Mouse (Mus musculus): ENCODE measurements at regions not wholly inside any gene's neighbourhood (a gene's known extent, or its start where the extent isn't known, plus 50 kb on each side); places are given as distances from the start of the nearest gene placed in this dataset.

DNA sequence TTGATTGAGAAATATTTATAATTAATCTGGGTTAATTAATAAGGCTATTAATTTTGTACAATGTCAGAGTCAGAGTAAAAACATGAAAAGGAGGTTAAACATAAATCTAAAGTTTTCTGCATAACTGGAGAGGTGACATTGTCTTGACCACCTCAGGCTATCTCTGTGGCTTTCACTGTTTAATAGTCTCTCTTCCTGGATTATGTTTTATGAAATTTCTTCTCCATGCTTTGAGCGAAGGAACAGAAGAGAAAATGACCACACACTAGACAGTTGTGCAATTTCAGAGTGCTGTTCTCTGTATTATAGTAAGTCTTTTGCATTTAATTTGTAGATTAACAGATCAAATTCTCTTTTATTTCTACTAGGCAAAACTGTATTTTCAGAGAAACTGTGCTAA lies 239.3 kb upstream of the C030005K15Rik start:
- Histone ChIP-seq H3K9ac (replicated peaks) (no peak overlapping the region), H3K27ac (no peak overlapping the region), H3K27me3 (no peaks in the 10 kb centered on the region), H3K4me1 (replicated peaks) (no peaks in the 10 kb centered on the region), H3K4me2 (no peak overlapping the region), H3K9me3 (no peaks in the 10 kb centered on the region), H3K4me3 (replicated peaks) (no peak overlapping the region), H3K36me3 (no peaks in the 10 kb centered on the region)
- ATAC-seq (ENCODE audit: insufficient number of reproducible peaks, insufficient read depth, low FRiP score, low TSS enrichment, low read depth), result no peak
- WGBS, result 100% methylated on average over 1 of the region's 1 CpGs

DNA sequence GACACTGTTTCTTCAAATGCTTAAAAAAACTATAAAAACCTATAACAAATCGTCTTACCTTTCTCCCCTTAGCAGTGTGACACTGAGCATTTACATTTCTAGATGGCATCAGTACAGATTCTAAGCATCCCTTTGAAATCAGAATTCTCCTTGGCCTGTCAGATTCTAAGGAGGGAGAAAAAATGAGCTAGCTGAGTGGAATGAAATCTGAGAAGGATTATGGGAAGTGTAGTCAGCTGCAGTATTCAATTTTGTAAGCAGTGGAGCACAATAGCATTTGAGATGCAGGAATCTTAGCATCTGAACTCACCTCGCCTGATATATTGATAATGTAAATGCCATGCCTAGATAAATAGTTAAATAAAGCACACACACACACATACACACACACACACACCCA lies 240.4 kb upstream of the C030005K15Rik start:
- no peak overlapping the region for H3K4me3 ChIP-seq (replicated peaks)
- H3K36me3 ChIP-seq, result no peaks in the 10 kb centered on the region
- no peaks in the 10 kb centered on the region for H3K4me1 ChIP-seq (replicated peaks)
- no peaks in the 10 kb centered on the region for H3K27me3 ChIP-seq
- no peak overlapping the region for H3K27ac ChIP-seq
- no peak overlapping the region for H3K4me2 ChIP-seq
- 77% methylated on average over 2 of the region's 2 CpGs for WGBS
- no peaks in the 10 kb centered on the region for H3K9me3 ChIP-seq
- no peak overlapping the region for H3K9ac ChIP-seq (replicated peaks)
- ATAC-seq (ENCODE audit: insufficient number of reproducible peaks, insufficient read depth, low FRiP score, low TSS enrichment, low read depth), result no peak

DNA sequence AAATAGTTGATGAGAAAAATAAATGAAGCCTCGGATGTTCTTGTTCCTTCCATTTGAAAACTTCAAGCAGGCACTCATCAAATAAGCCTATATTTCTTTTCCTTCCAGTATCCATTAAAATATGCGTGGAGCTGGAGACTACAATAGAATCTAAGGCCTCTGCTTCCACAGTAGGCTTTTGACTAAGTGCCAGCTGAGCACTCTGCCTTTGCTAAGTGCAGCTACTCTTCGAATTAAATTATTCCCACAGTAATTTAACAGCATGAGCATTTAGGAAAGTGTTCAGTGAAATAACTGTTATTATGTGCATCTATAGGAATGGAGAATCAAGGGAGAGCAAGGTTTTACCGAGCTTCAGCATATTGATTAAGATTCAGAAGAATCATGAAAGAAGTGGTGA lies 280.5 kb upstream of the C030005K15Rik start:
- H3K27ac ChIP-seq, result no peak overlapping the region

DNA sequence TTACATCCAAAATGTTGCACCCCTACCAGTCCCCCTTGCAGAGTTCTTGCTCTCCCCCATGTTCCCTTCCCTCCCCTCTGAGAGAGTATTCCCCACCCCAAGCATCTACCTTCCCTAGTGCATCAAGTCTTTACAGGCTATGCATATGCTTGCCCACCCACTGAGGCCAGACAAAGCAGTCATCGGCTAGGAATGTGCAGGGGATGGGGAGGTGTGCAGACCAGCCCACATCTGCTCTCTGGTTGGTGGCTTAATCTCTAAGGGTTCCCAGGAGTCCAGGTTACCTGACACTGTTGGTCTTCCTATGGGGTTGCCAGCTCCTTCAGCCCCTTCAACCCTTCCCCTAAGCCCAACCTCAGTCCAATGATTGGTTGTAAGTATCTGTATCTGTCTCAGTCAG lies 281.8 kb upstream of the C030005K15Rik start:
- Histone ChIP-seq H3K4me1 (replicated peaks) (no peaks in the 10 kb centered on the region), H3K27ac (no peak overlapping the region), H3K4me3 (replicated peaks) (no peak overlapping the region), H3K36me3 (no peaks in the 10 kb centered on the region), H3K4me2 (no peak overlapping the region), H3K9me3 (no peaks in the 10 kb centered on the region), H3K9ac (replicated peaks) (no peak overlapping the region), H3K27me3 (no peaks in the 10 kb centered on the region)
- WGBS, result 10% methylated on average over 1 of the region's 1 CpGs
- ATAC-seq (ENCODE audit: insufficient number of reproducible peaks, insufficient read depth, low FRiP score, low TSS enrichment, low read depth), result peak; percentile 52; the same call in 1 of the 2 replicates

More for the DNA sequence above, 280.5 kb upstream of the C030005K15Rik start:
- Histone ChIP-seq H3K36me3 (no peaks in the 10 kb centered on the region), H3K4me1 (replicated peaks) (no peaks in the 10 kb centered on the region), H3K4me2 (no peak overlapping the region), H3K27me3 (no peaks in the 10 kb centered on the region), H3K9me3 (no peaks in the 10 kb centered on the region), H3K4me3 (replicated peaks) (no peak overlapping the region), H3K9ac (replicated peaks) (no peak overlapping the region)
- WGBS, result 67% methylated on average over 4 of the region's 4 CpGs
- ATAC-seq (ENCODE audit: insufficient number of reproducible peaks, insufficient read depth, low FRiP score, low TSS enrichment, low read depth), result no peak

DNA sequence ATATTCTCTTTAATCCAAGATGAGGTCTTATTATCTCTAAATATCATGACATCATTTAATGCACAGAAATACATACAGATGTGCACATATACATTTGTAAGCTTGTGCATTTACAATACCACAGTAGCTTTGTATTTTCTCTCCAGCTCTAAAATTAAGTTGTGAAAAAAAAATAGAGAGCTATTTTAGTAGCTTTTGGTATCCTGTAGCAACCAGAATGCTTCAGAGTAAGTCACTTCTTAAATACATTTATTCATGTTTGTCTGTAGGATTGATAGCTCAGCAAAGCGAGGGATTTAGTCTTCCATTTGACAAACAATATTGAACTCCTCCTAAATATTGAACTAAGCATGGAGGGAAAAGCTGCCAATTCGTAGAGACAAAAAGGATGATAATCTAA lies 286.4 kb upstream of the C030005K15Rik start:
- H3K27me3 ChIP-seq, result no peaks in the 10 kb centered on the region
- H3K27ac ChIP-seq, result no peak overlapping the region
- ATAC-seq (ENCODE audit: insufficient number of reproducible peaks, insufficient read depth, low FRiP score, low TSS enrichment, low read depth), result no peak
- H3K4me2 ChIP-seq, result no peak overlapping the region
- H3K9ac ChIP-seq (replicated peaks), result no peak overlapping the region
- WGBS, result 85% methylated on average over 2 of the region's 2 CpGs
- H3K4me1 ChIP-seq (replicated peaks), result no peaks in the 10 kb centered on the region
- H3K4me3 ChIP-seq (replicated peaks), result no peak overlapping the region
- no peaks in the 10 kb centered on the region for H3K36me3 ChIP-seq
- H3K9me3 ChIP-seq, result no peaks in the 10 kb centered on the region

DNA sequence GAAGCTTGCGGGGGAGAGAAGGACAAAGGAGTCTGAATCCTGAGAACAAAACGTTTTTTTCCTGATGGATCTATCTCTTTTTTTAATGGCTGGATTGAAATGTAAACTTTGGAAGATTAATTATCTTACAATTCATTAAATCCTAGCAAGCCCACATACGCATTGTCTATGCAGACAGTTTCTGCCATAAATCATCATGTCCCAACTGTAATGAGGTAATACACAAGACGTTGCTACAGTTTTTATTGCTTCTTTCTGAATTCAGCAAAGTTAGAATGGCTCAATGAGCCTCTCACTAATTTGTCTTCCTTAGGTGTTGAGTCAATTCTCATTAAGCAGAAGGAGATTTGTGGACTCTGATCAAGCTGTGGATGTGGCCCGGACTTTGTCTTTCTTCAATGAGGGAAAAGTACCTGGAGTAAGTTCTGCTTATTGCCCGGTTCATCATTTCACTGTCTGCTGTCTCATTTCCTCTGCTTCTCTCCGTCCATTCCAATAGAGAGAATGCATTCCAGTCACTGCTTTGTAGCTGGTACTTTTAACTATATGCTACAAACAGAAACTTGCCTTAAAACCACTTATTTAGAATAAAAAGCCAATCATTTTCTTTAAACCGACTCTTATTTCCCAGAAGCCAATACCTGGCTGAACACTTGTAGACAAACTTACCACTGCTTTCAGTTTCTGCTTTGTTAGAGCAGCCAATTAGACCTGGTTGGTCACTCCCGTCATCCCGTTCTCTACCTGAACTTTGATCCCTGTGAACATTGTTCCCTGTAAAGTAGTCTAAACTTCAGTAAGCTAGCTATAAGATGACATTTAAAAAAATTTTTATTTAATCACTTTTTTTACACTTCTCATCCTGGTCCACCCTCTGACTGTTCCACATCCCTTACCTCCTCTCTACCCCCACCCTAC lies 288.7 kb upstream of the C030005K15Rik start:
- ATAC-seq (ENCODE audit: insufficient number of reproducible peaks, insufficient read depth, low FRiP score, low TSS enrichment, low read depth), result no peak
- no peak overlapping the region for H3K4me3 ChIP-seq (replicated peaks)
- H3K9ac ChIP-seq (replicated peaks), result no peak overlapping the region
- H3K36me3 ChIP-seq, result no peaks in the 10 kb centered on the region
- no peak overlapping the region for H3K4me2 ChIP-seq
- no peak overlapping the region for H3K27ac ChIP-seq
- H3K9me3 ChIP-seq, result no peaks in the 10 kb centered on the region
- H3K27me3 ChIP-seq, result no peaks in the 10 kb centered on the region
- no peaks in the 10 kb centered on the region for H3K4me1 ChIP-seq (replicated peaks)
- 64% methylated on average over 10 of the region's 10 CpGs for WGBS

DNA sequence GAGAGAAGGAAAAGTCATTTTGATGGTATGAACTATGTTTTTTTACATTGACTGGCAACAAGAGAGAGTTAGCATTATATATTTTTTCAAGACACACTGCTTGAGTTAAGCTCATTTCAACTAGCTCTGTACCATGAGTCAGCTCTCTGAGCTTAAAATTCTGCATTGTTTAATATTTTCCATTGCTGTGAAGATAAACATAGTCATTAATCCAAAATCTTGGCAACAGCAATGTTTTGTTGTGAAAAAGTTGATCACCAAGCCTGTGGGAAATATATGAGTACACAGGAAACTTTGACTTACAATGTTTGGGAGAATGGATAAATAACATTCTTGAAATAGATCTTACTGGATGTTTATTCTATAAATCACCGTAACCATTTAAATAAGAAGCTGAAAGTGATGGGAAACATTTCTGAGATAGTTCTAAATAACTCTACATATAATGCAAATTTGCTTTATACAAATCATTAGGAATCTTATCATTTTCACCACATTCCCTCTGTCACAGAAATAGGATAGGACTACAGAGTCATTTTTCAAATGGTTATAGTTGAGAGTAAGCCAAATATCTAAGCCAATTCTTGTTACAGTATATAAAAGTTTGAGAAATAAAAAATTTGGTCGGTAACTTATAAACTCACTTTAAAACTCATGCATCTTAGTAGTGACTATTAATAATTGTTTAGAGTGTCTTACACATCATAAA lies 290.2 kb upstream of the C030005K15Rik start:
- WGBS, result 94% methylated on average over 2 of the region's 2 CpGs
- Histone ChIP-seq H3K27me3 (no peaks in the 10 kb centered on the region), H3K36me3 (no peaks in the 10 kb centered on the region), H3K9me3 (no peaks in the 10 kb centered on the region), H3K9ac (replicated peaks) (no peak overlapping the region), H3K4me1 (replicated peaks) (no peaks in the 10 kb centered on the region), H3K27ac (no peak overlapping the region), H3K4me3 (replicated peaks) (no peak overlapping the region), H3K4me2 (no peak overlapping the region)
- no peak for ATAC-seq (ENCODE audit: insufficient number of reproducible peaks, insufficient read depth, low FRiP score, low TSS enrichment, low read depth)

DNA sequence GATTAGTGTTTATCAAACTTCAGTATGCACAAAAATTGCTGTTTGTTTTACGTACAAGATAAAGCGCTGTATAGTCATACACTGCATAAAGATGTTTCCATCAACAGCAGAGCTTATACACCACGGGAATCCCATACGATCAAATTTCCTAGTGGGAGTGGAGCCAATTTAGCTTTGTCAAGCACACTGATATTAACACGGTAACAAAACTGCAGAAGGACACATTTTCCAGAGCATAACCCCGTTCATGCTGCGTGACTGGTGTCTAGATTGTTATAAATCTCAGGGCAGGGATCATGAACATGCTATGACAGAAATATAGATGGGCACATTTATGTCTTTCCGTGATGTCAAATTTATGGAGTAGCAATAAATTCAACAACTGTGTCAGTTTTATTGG lies 302.6 kb upstream of the C030005K15Rik start:
- no peak overlapping the region for H3K4me2 ChIP-seq
- no peak for ATAC-seq (ENCODE audit: insufficient number of reproducible peaks, insufficient read depth, low FRiP score, low TSS enrichment, low read depth)
- H3K27me3 ChIP-seq, result no peaks in the 10 kb centered on the region
- WGBS, result 39% methylated on average over 8 of the region's 8 CpGs
- no peaks in the 10 kb centered on the region for H3K36me3 ChIP-seq
- no peak overlapping the region for H3K9ac ChIP-seq (replicated peaks)
- no peak overlapping the region for H3K27ac ChIP-seq
- H3K4me1 ChIP-seq (replicated peaks), result peaks cover 7% of the 10 kb centered on the region; the same call in 1 of the 2 replicates
- no peak overlapping the region for H3K4me3 ChIP-seq (replicated peaks)
- H3K9me3 ChIP-seq, result no peaks in the 10 kb centered on the region

DNA sequence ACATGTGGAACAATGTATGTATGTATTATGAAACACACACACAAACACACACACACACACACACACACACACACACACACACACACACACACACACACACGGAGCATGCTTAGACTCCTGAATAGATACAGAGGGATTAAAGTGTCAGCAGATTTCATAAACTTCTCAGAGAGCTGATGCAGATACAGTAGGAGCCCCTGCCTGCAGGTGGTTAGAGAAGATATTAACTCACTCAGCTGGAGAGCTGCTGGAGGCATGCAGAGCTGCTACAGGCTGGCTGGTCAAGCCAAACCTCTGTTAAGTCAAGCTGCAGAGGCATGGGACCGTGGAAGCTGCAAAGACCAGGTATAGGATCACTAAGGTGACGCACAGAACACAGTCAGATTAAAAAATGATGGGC lies 303.1 kb upstream of the C030005K15Rik start:
- WGBS, result 31% methylated on average over 3 of the region's 3 CpGs
- peak; percentile 75 for ATAC-seq (ENCODE audit: insufficient number of reproducible peaks, insufficient read depth, low FRiP score, low TSS enrichment, low read depth)
- Histone ChIP-seq H3K4me3 (replicated peaks) (no peak overlapping the region), H3K4me2 (no peak overlapping the region), H3K27ac (no peak overlapping the region), H3K9me3 (no peaks in the 10 kb centered on the region), H3K27me3 (no peaks in the 10 kb centered on the region), H3K4me1 (replicated peaks) (peaks cover 7% of the 10 kb centered on the region; the same call in 1 of the 2 replicates), H3K9ac (replicated peaks) (no peak overlapping the region), H3K36me3 (no peaks in the 10 kb centered on the region)

DNA sequence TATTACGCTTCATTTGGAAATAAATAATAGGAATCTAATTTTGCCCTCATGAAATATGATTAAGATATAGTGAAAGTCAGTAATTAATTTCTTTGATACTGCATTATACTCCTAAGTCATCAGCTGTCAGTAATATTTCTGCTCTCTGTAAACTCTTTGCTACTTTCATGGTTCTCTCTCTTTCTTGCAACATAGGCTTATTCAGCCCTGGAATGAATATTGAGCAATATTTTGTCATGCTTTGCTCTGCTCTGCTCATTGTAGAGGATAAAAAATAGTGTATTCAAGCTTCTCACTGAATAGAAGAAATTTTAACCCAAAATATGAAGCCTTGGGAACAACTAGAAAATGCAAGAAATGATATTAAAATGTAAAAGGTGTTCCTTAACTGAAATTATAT lies 306.1 kb upstream of the C030005K15Rik start:
- peaks cover 7% of the 10 kb centered on the region; the same call in 1 of the 2 replicates for H3K4me1 ChIP-seq (replicated peaks)
- no peak overlapping the region for H3K9ac ChIP-seq (replicated peaks)
- no peak overlapping the region for H3K4me2 ChIP-seq
- H3K4me3 ChIP-seq (replicated peaks), result no peak overlapping the region
- no peaks in the 10 kb centered on the region for H3K27me3 ChIP-seq
- no peak for ATAC-seq (ENCODE audit: insufficient number of reproducible peaks, insufficient read depth, low FRiP score, low TSS enrichment, low read depth)
- H3K9me3 ChIP-seq, result no peaks in the 10 kb centered on the region
- no peak overlapping the region for H3K27ac ChIP-seq
- H3K36me3 ChIP-seq, result no peaks in the 10 kb centered on the region
- WGBS, result 95% methylated on average over 1 of the region's 1 CpGs

DNA sequence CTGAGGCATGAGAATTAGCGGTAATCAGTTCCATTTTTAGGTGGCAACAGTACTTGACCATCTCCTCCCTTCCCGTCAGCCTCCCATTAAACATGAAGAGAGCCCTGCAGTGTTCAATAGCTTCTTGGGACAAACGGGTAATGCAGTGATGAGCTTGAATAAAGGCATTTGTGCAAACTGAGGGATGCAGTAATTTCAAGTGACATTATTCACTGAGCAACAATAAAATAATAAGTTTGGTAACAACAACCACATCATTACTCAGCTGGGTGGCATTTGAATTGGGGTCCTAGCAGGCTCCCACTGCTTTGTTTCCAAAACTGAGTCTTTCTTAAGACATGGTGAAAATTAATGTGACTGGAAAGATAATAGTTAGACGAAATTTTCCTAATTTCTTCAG lies 315.2 kb upstream of the C030005K15Rik start:
- H3K4me1 ChIP-seq (replicated peaks), result no peaks in the 10 kb centered on the region
- no peak overlapping the region for H3K4me2 ChIP-seq
- H3K4me3 ChIP-seq (replicated peaks), result no peak overlapping the region
- no peaks in the 10 kb centered on the region for H3K36me3 ChIP-seq
- no peaks in the 10 kb centered on the region for H3K9me3 ChIP-seq
- no peak overlapping the region for H3K9ac ChIP-seq (replicated peaks)
- H3K27ac ChIP-seq, result no peak overlapping the region
- WGBS, result 47% methylated on average over 4 of the region's 4 CpGs
- ATAC-seq (ENCODE audit: insufficient number of reproducible peaks, insufficient read depth, low FRiP score, low TSS enrichment, low read depth), result no peak
- no peaks in the 10 kb centered on the region for H3K27me3 ChIP-seq

All from limb, embryonic 12.5 days (tissue).